Mouse (Mus musculus): ENCODE results near the gene Lmbr1. TPM values are rescaled to one million over a fixed set of nuclear protein-coding genes. Genes with fewer than 3 reads are reported as not detected.
A peak's percentile ranks its signal among the peaks of the same experiment; 100 is the strongest.
"Not testable (repeated sequence)": the region's sequence is repeated elsewhere in the genome, so short reads cannot be mapped to it uniquely, and the experiment has no call there.

The Lmbr1 gene
- 13.6 and 15.5 TPM in 2 replicates for polyA plus RNA-seq (2015; fragmentation: Nextera tagmentation; extraction: Ambion mirVana)

DNA sequence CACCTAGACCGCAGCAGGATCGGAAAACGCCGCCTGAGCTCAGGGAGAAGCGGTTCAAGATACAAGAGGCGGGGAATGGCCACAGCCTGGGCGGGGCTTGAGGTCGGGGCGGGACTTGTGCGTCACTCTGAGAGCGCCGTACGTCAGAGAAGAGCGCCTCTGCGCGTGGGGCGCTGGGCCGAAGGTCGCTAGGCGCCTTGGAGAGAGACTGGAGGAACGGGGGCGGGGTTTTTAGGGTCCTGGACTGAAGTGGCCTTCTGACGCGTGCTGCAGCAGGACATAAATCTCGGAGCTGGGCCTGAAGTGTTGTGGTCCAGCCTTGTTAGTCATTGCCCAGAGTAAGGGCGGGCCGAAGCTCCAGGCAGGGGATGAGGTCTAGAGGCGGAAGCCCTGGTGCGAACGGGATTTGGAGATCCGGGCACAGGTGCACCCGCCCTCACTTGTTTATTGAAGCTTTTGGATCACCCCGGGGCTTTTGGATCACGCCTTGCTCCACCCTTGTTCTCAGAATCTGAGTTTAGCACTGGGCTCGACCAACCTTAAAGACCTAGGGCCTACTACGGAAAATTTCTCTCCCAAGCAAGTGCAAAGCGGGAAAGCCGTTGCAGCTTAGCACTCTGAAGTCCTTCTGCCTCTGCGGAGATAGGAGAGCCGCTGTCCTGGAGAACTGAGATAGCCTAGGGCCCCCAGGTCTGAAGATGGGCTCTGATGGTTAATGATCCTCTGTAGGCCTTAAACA, at the start of gene Lmbr1:
Lmbr1 (minus strand) TSS at position 93 of the 739 bp plus-strand sequence.
- WGBS: 1% methylated on average over 39 of the region's 40 CpGs
- Histone ChIP-seq H3K4me1 (replicated peaks; ENCODE audit: insufficient read depth, low read length) (0 out of 2 replicates have a peak, but pooled peaks cover 3% of the 10 kb centered on the region), H3K9ac (ENCODE audit: low read depth, low read length) (peak within 1 kb of the TSS; percentile 75), H3K36me3 (ENCODE audit: insufficient read depth, low read length) (no peaks in the 10 kb centered on the region; the same call in 1 of the 2 replicates), H3K27me3 (ENCODE audit: insufficient read depth, low read length) (no peaks in the 10 kb centered on the region), H3K27ac (peak within 1 kb of the TSS; percentile 88), H3K9me3 (replicated peaks; ENCODE audit: low read length) (no peaks in the 10 kb centered on the region), H3K4me2 (ENCODE audit: low read length) (peak within 1 kb of the TSS; percentile 91), H3K4me3 (replicated peaks; ENCODE audit: low read depth, low read length) (peak within 1 kb of the TSS; percentile 89)
- DNase-seq (ENCODE audit: low spot score): peak; percentile 97
- no peak for TF ChIP-seq CTCF (IDR thresholded peaks at IDR 0.05; ENCODE audit: low read depth)
- ATAC-seq (replicated peaks; ENCODE audit: low FRiP score, low read depth): peak; percentile 98

DNA sequence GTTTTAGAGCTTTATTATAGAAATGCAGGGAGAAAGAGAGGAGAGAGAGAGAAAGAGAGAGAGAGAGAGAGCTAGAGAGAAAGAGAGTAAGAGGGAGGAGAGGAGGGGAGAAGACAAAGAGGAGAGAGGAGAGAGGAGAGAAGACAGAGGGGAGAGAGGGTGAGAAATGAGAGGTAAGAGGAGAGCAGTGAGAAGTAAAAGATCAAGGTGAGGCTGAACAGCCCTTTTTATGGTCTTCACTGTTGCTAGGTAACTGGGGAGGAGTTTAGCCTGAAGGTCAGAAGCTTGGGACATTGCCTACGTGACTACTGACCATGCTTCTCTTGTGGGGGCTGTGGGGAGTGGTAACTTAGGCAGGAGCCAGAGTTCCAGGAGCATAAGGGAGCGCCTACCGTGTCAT, 45.1 kb upstream of the Lmbr1 start:
- not testable (repeated sequence) for H3K4me2 ChIP-seq (ENCODE audit: low read length); H3K36me3 ChIP-seq (ENCODE audit: insufficient read depth, low read length); ATAC-seq (replicated peaks; ENCODE audit: low FRiP score, low read depth); H3K4me1 ChIP-seq (replicated peaks; ENCODE audit: insufficient read depth, low read length); H3K9me3 ChIP-seq (replicated peaks; ENCODE audit: low read length); H3K4me3 ChIP-seq (replicated peaks; ENCODE audit: low read depth, low read length); H3K27ac ChIP-seq; DNase-seq (ENCODE audit: low spot score); H3K27me3 ChIP-seq (ENCODE audit: insufficient read depth, low read length); H3K9ac ChIP-seq (ENCODE audit: low read depth, low read length)
- WGBS: 18% methylated on average over 3 of the region's 3 CpGs

- DNase-seq (ENCODE audit: low spot score): no peak
- H3K9me3 ChIP-seq (replicated peaks; ENCODE audit: low read length): no peaks in the 10 kb centered on the region
- no peak for ATAC-seq (replicated peaks; ENCODE audit: low FRiP score, low read depth)
- no peak overlapping the region for H3K27ac ChIP-seq
- H3K36me3 ChIP-seq (ENCODE audit: insufficient read depth, low read length): no peaks in the 10 kb centered on the region
- no peaks in the 10 kb centered on the region for H3K27me3 ChIP-seq (ENCODE audit: insufficient read depth, low read length)
- peak; percentile 40 for TF ChIP-seq CTCF (IDR thresholded peaks at IDR 0.05; ENCODE audit: low read depth)
- no peaks in the 10 kb centered on the region for H3K4me1 ChIP-seq (replicated peaks; ENCODE audit: insufficient read depth, low read length)
- 77% methylated on average over 3 of the region's 3 CpGs for WGBS
- H3K4me3 ChIP-seq (replicated peaks; ENCODE audit: low read depth, low read length): no peak overlapping the region
- H3K9ac ChIP-seq (ENCODE audit: low read depth, low read length): no peak overlapping the region
- H3K4me2 ChIP-seq (ENCODE audit: low read length): no peak overlapping the region
These were observed 34.9 kb upstream of the Lmbr1 start for GRCm38 (mm10) chr5:29413041-29413440.

DNA sequence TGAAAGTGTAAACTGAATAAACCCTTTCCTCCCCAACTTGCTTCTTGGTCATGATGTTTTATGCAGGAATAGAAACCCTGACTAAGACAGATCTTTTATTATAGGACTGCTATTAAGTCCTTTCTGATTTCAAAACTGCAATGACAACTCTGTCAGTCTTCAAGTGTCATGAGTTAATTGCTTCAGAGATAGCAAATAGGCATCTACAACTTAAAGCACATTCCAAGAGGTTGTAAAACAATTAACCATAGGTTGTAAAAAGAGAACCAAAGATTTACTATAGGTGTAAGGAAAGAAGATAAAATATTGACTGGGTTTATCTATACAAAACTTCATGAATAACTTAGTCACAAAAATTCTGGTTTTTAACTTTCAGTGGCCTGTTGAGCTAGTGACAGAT, 32.7 kb upstream of the Lmbr1 start:
- H3K9me3 ChIP-seq (replicated peaks; ENCODE audit: low read length): no peaks in the 10 kb centered on the region
- no peaks in the 10 kb centered on the region for H3K27me3 ChIP-seq (ENCODE audit: insufficient read depth, low read length)
- ATAC-seq (replicated peaks; ENCODE audit: low FRiP score, low read depth): no peak
- H3K36me3 ChIP-seq (ENCODE audit: insufficient read depth, low read length): no peaks in the 10 kb centered on the region
- no peak overlapping the region for H3K27ac ChIP-seq
- no peak for DNase-seq (ENCODE audit: low spot score)
- H3K4me2 ChIP-seq (ENCODE audit: low read length): no peak overlapping the region
- H3K4me1 ChIP-seq (replicated peaks; ENCODE audit: insufficient read depth, low read length): no peaks in the 10 kb centered on the region
- H3K4me3 ChIP-seq (replicated peaks; ENCODE audit: low read depth, low read length): no peak overlapping the region
- H3K9ac ChIP-seq (ENCODE audit: low read depth, low read length): no peak overlapping the region
- no peak for TF ChIP-seq CTCF (IDR thresholded peaks at IDR 0.05; ENCODE audit: low read depth)

DNA sequence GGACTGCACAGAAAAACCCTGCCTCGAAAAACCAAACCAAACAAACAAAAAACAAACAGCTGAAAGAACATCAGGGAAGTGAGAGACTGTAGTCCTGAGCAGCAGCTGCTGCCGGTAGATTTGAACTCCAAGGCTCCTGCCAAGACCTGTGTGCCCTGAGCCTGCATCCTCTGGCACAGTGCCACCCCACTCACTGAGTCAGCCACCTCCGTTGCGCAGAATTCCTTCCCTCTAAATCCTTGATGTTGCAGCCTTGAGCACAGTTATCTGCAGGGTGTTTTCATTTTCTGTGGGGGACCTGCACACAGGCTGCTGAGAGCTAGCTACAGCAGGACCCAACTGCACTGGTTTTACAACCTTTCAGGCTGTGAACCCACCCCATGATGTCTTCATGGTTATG, 20.2 kb upstream of the Lmbr1 start:
- Histone ChIP-seq H3K4me1 (replicated peaks; ENCODE audit: insufficient read depth, low read length) (no peaks in the 10 kb centered on the region), H3K36me3 (ENCODE audit: insufficient read depth, low read length) (no peaks in the 10 kb centered on the region), H3K9ac (ENCODE audit: low read depth, low read length) (no peak overlapping the region), H3K4me3 (replicated peaks; ENCODE audit: low read depth, low read length) (no peak overlapping the region), H3K27me3 (ENCODE audit: insufficient read depth, low read length) (no peaks in the 10 kb centered on the region), H3K27ac (no peak overlapping the region), H3K4me2 (ENCODE audit: low read length) (no peak overlapping the region), H3K9me3 (replicated peaks; ENCODE audit: low read length) (no peaks in the 10 kb centered on the region)
- no peak for DNase-seq (ENCODE audit: low spot score)
- TF ChIP-seq CTCF (IDR thresholded peaks at IDR 0.05; ENCODE audit: low read depth): no peak
- no peak for ATAC-seq (replicated peaks; ENCODE audit: low FRiP score, low read depth)
- WGBS: 43% methylated on average over 4 of the region's 4 CpGs

- Histone ChIP-seq H3K4me2 (ENCODE audit: low read length) (no peak overlapping the region), H3K9me3 (replicated peaks; ENCODE audit: low read length) (no peaks in the 10 kb centered on the region), H3K27ac (0 out of 2 replicates have a peak overlapping the region, but pooled peaks have one; percentile 15), H3K9ac (ENCODE audit: low read depth, low read length) (no peak overlapping the region), H3K4me1 (replicated peaks; ENCODE audit: insufficient read depth, low read length) (no peaks in the 10 kb centered on the region), H3K27me3 (ENCODE audit: insufficient read depth, low read length) (no peaks in the 10 kb centered on the region), H3K36me3 (ENCODE audit: insufficient read depth, low read length) (no peaks in the 10 kb centered on the region), H3K4me3 (replicated peaks; ENCODE audit: low read depth, low read length) (no peak overlapping the region)
- 21% methylated on average over 15 of the region's 15 CpGs for whole genome bisulfite sequencing
- DNase-seq (ENCODE audit: low spot score) (peak; percentile 76), ATAC-seq (replicated peaks; ENCODE audit: low FRiP score, low read depth) (0 out of 2 replicates have a peak, but pooled peaks have one; percentile 43)
- TF ChIP-seq CTCF (IDR thresholded peaks at IDR 0.05; ENCODE audit: low read depth): peak; percentile 89
These were observed 11.0 kb upstream of the Lmbr1 start for GRCm38 (mm10) chr5:29388944-29389765.

Data from kidney, postnatal 0 days (tissue).